Mouse (Mus musculus): ENCODE data around the gene Dpt. TPM values are rescaled to one million over a fixed set of nuclear protein-coding genes. Genes with fewer than 3 reads are reported as not detected.

Gene Dpt
- polyA plus RNA-seq, 1 experiment from 2014 or later = not detected

GRCm38 (mm10) chr1:164799161-164799560 is 2.7 kb downstream of the Dpt start:
- WGBS (ENCODE audit: missing documents) = 92% methylated on average over 3 of the region's 3 CpGs
- no peak overlapping the region for H3K27ac ChIP-seq
- no peak overlapping the region for H3K4me3 ChIP-seq (ENCODE audit: inconsistent target)
- no peaks in the 10 kb centered on the region for H3K36me3 ChIP-seq (ENCODE audit: inconsistent target)
- no peaks in the 10 kb centered on the region for H3K79me2 ChIP-seq (ENCODE audit: inconsistent target)

GRCm38 (mm10) chr1:164804277-164804676 is 7.8 kb downstream of the Dpt start:
- Histone ChIP-seq H3K27ac (no peak overlapping the region), H3K36me3 (ENCODE audit: inconsistent target) (no peaks in the 10 kb centered on the region), H3K4me3 (ENCODE audit: inconsistent target) (no peak overlapping the region), H3K79me2 (ENCODE audit: inconsistent target) (no peaks in the 10 kb centered on the region)
- WGBS (ENCODE audit: missing documents) = 88% methylated on average over 11 of the region's 11 CpGs

- H3K4me3 ChIP-seq (ENCODE audit: inconsistent target) = no peak overlapping the region
- no peaks in the 10 kb centered on the region for H3K79me2 ChIP-seq (ENCODE audit: inconsistent target)
- 93% methylated on average over 10 of the region's 10 CpGs for WGBS (ENCODE audit: missing documents)
- no peak overlapping the region for H3K27ac ChIP-seq
- no peaks in the 10 kb centered on the region for H3K36me3 ChIP-seq (ENCODE audit: inconsistent target)
Observed at GRCm38 (mm10) chr1:164804751-164805435, 8.4 kb downstream of the Dpt start.

GRCm38 (mm10) chr1:164809371-164809770 is 12.9 kb downstream of the Dpt start:
- 93% methylated on average over 2 of the region's 2 CpGs for WGBS (ENCODE audit: missing documents)
- H3K27ac ChIP-seq = no peak overlapping the region
- no peaks in the 10 kb centered on the region for H3K79me2 ChIP-seq (ENCODE audit: inconsistent target)
- H3K36me3 ChIP-seq (ENCODE audit: inconsistent target) = no peaks in the 10 kb centered on the region
- H3K4me3 ChIP-seq (ENCODE audit: inconsistent target) = no peak overlapping the region

GRCm38 (mm10) chr1:164811296-164811695 is 14.9 kb downstream of the Dpt start:
- H3K27ac ChIP-seq = no peak overlapping the region
- no peaks in the 10 kb centered on the region for H3K79me2 ChIP-seq (ENCODE audit: inconsistent target)
- WGBS (ENCODE audit: missing documents) = 100% methylated on average over 3 of the region's 3 CpGs
- H3K4me3 ChIP-seq (ENCODE audit: inconsistent target) = no peak overlapping the region
- H3K36me3 ChIP-seq (ENCODE audit: inconsistent target) = no peaks in the 10 kb centered on the region

GRCm38 (mm10) chr1:164814243-164814642 is 17.8 kb downstream of the Dpt start:
- WGBS (ENCODE audit: missing documents) = 55% methylated on average over 2 of the region's 2 CpGs
- Histone ChIP-seq H3K79me2 (ENCODE audit: inconsistent target) (no peaks in the 10 kb centered on the region), H3K4me3 (ENCODE audit: inconsistent target) (no peak overlapping the region), H3K36me3 (ENCODE audit: inconsistent target) (no peaks in the 10 kb centered on the region), H3K27ac (no peak overlapping the region)

GRCm38 (mm10) chr1:164815330-164815729 is 18.9 kb downstream of the Dpt start:
- H3K27ac ChIP-seq = no peak overlapping the region
- H3K79me2 ChIP-seq (ENCODE audit: inconsistent target) = no peaks in the 10 kb centered on the region
- H3K36me3 ChIP-seq (ENCODE audit: inconsistent target) = no peaks in the 10 kb centered on the region
- no peak overlapping the region for H3K4me3 ChIP-seq (ENCODE audit: inconsistent target)
- 5% methylated on average over 5 of the region's 5 CpGs for WGBS (ENCODE audit: missing documents)

- Histone ChIP-seq H3K36me3 (ENCODE audit: inconsistent target) (no peaks in the 10 kb centered on the region), H3K79me2 (ENCODE audit: inconsistent target) (no peaks in the 10 kb centered on the region), H3K27ac (no peak overlapping the region), H3K4me3 (ENCODE audit: inconsistent target) (no peak overlapping the region)
- 92% methylated on average over 3 of the region's 3 CpGs for WGBS (ENCODE audit: missing documents)
Observed at GRCm38 (mm10) chr1:164817331-164817730, 20.9 kb downstream of the Dpt start.

GRCm38 (mm10) chr1:164821307-164821706 is 24.9 kb downstream of the Dpt start:
- Histone ChIP-seq H3K36me3 (ENCODE audit: inconsistent target) (no peaks in the 10 kb centered on the region), H3K4me3 (ENCODE audit: inconsistent target) (no peak overlapping the region), H3K79me2 (ENCODE audit: inconsistent target) (no peaks in the 10 kb centered on the region), H3K27ac (no peak overlapping the region)
- 91% methylated on average over 1 of the region's 1 CpGs for WGBS (ENCODE audit: missing documents)

GRCm38 (mm10) chr1:164821821-164822220 is 25.4 kb downstream of the Dpt start:
- Histone ChIP-seq H3K36me3 (ENCODE audit: inconsistent target) (no peaks in the 10 kb centered on the region), H3K27ac (no peak overlapping the region), H3K79me2 (ENCODE audit: inconsistent target) (no peaks in the 10 kb centered on the region), H3K4me3 (ENCODE audit: inconsistent target) (no peak overlapping the region)
- WGBS (ENCODE audit: missing documents) = 82% methylated on average over 3 of the region's 3 CpGs

GRCm38 (mm10) chr1:164822268-164822667 is 25.8 kb downstream of the Dpt start:
- Histone ChIP-seq H3K79me2 (ENCODE audit: inconsistent target) (no peaks in the 10 kb centered on the region), H3K27ac (no peak overlapping the region), H3K36me3 (ENCODE audit: inconsistent target) (no peaks in the 10 kb centered on the region), H3K4me3 (ENCODE audit: inconsistent target) (no peak overlapping the region)
- WGBS (ENCODE audit: missing documents) = 76% methylated on average over 4 of the region's 4 CpGs

GRCm38 (mm10) chr1:164824896-164825295 is 28.5 kb downstream of the Dpt start:
- H3K4me3 ChIP-seq (ENCODE audit: inconsistent target) = no peak overlapping the region
- H3K36me3 ChIP-seq (ENCODE audit: inconsistent target) = no peaks in the 10 kb centered on the region
- H3K79me2 ChIP-seq (ENCODE audit: inconsistent target) = no peaks in the 10 kb centered on the region
- WGBS (ENCODE audit: missing documents) = 74% methylated on average over 2 of the region's 2 CpGs
- H3K27ac ChIP-seq = no peak overlapping the region

- Histone ChIP-seq H3K79me2 (ENCODE audit: inconsistent target) (no peaks in the 10 kb centered on the region), H3K36me3 (ENCODE audit: inconsistent target) (no peaks in the 10 kb centered on the region), H3K4me3 (ENCODE audit: inconsistent target) (no peak overlapping the region), H3K27ac (no peak overlapping the region)
- 40% methylated on average over 1 of the region's 1 CpGs for WGBS (ENCODE audit: missing documents)
Observed at GRCm38 (mm10) chr1:164829881-164830280, 33.4 kb downstream of the Dpt start.

GRCm38 (mm10) chr1:164832459-164832858 is 36.0 kb downstream of the Dpt start:
- 82% methylated on average over 5 of the region's 5 CpGs for WGBS (ENCODE audit: missing documents)
- H3K27ac ChIP-seq = no peak overlapping the region
- H3K36me3 ChIP-seq (ENCODE audit: inconsistent target) = no peaks in the 10 kb centered on the region
- no peak overlapping the region for H3K4me3 ChIP-seq (ENCODE audit: inconsistent target)
- H3K79me2 ChIP-seq (ENCODE audit: inconsistent target) = no peaks in the 10 kb centered on the region

- Histone ChIP-seq H3K36me3 (ENCODE audit: inconsistent target) (no peaks in the 10 kb centered on the region), H3K79me2 (ENCODE audit: inconsistent target) (no peaks in the 10 kb centered on the region), H3K4me3 (ENCODE audit: inconsistent target) (no peak overlapping the region), H3K27ac (no peak overlapping the region)
- whole genome bisulfite sequencing (ENCODE audit: missing documents) = 96% methylated on average over 7 of the region's 7 CpGs
Observed at GRCm38 (mm10) chr1:164848616-164849265, 52.3 kb downstream of the Dpt start.
